Comparison of ENCODE assay signal across 8 mouse cellular contexts in genomic region chrX:152781720-152782403, GRCm38 (mm10). TPM values are rescaled to one million over a fixed set of nuclear protein-coding genes. Genes with fewer than 3 reads are reported as not detected.
DNase-seq lines count a peak whose midpoint lies in the region; ATAC-seq lines count a peak whose summit lies in the region.

Gpr143 (plus strand) TSS chrX:152781921.

- no peaks in the 10 kb centered on the region for H3K36me3 ChIP-seq in forebrain, embryonic 13.5 days (ENCODE audit: poor library complexity, severe bottlenecking)
- no peaks in the 10 kb centered on the region for H3K36me3 ChIP-seq in lung, embryonic 16.5 days (ENCODE audit: control insufficient read depth, insufficient read depth, low read length)
- no peaks in the 10 kb centered on the region for H3K36me3 ChIP-seq in stomach, embryonic 14.5 days (ENCODE audit: control insufficient read depth, insufficient read depth, low read length)

- H3K27me3 ChIP-seq in forebrain, embryonic 13.5 days, result peaks cover 19% of the 10 kb centered on the region; the same call in 1 of the 2 replicates
- no peaks in the 10 kb centered on the region; the same call in 1 of the 2 replicates for H3K27me3 ChIP-seq in lung, embryonic 16.5 days (ENCODE audit: control insufficient read depth, insufficient read depth, low read depth, low read length)
- no peaks in the 10 kb centered on the region for H3K27me3 ChIP-seq in stomach, embryonic 14.5 days (ENCODE audit: control insufficient read depth, insufficient read depth, low read length)

- peak within 1 kb of the TSS; percentile 55 for H3K4me2 ChIP-seq in forebrain, embryonic 13.5 days
- peak within 1 kb of the TSS; percentile 57 for H3K4me2 ChIP-seq in lung, embryonic 16.5 days (ENCODE audit: low read depth, low read length)
- peak within 1 kb of the TSS; percentile 28 for H3K4me2 ChIP-seq in stomach, embryonic 14.5 days (replicated peaks; ENCODE audit: low read depth, low read length)

- H3K4me1 ChIP-seq in forebrain, embryonic 13.5 days, result no peaks in the 10 kb centered on the region
- no peaks in the 10 kb centered on the region for H3K4me1 ChIP-seq in lung, embryonic 16.5 days (replicated peaks; ENCODE audit: control insufficient read depth, insufficient read depth, low read length)
- no peaks in the 10 kb centered on the region for H3K4me1 ChIP-seq in stomach, embryonic 14.5 days (ENCODE audit: control insufficient read depth, insufficient read depth, low read length)

- no peak within 1 kb of the TSS for H3K27ac ChIP-seq in forebrain, embryonic 13.5 days
- no peak within 1 kb of the TSS for H3K27ac ChIP-seq in lung, embryonic 16.5 days (ENCODE audit: low read length)
- no peak within 1 kb of the TSS for H3K27ac ChIP-seq in stomach, embryonic 14.5 days (ENCODE audit: low read length)

- WGBS in forebrain, embryonic 13.5 days, result 23% methylated on average over 26 of the region's 26 CpGs
- 19% methylated on average over 26 of the region's 26 CpGs for WGBS in lung, embryonic 16.5 days
- WGBS in stomach, embryonic 14.5 days, result 22% methylated on average over 26 of the region's 26 CpGs

- 0 out of 2 replicates have a peak within 1 kb of the TSS, but pooled peaks have one; percentile 21 for H3K9ac ChIP-seq in forebrain, embryonic 13.5 days
- 0 out of 2 replicates have a peak within 1 kb of the TSS, but pooled peaks have one; percentile 15 for H3K9ac ChIP-seq in lung, embryonic 16.5 days (ENCODE audit: low read length)
- no peak within 1 kb of the TSS for H3K9ac ChIP-seq in stomach, embryonic 14.5 days (replicated peaks; ENCODE audit: low read depth, low read length)

- DNase-seq in adrenal gland, adult (ENCODE audit: inconsistent age in 2 of 2, low spot score in 1 of 2), result peak; percentile 13 to 56
- no peak for DNase-seq in adrenal gland, postnatal 4 days (ENCODE audit: low spot score in 2 of 2)
- peak; percentile 43 for DNase-seq in Muller cell, postnatal 12 days (ENCODE audit: inconsistent ontology term)
- peak; percentile 53 for DNase-seq in kidney, adult 11 months
- DNase-seq in spleen, postnatal 14 days (ENCODE audit: low spot score in 2 of 2), result no peak

- ATAC-seq in forebrain, embryonic 13.5 days, result no peak
- ATAC-seq in lung, embryonic 16.5 days (ENCODE audit: low read depth), result peak; percentile 47
- no peak for ATAC-seq in stomach, embryonic 14.5 days (ENCODE audit: insufficient number of reproducible peaks, insufficient read depth, low FRiP score, low read depth)

- no peaks in the 10 kb centered on the region for H3K9me3 ChIP-seq in forebrain, embryonic 13.5 days (replicated peaks)
- H3K9me3 ChIP-seq in lung, embryonic 16.5 days (ENCODE audit: control insufficient read depth, low read length), result no peaks in the 10 kb centered on the region
- H3K9me3 ChIP-seq in stomach, embryonic 14.5 days (ENCODE audit: control insufficient read depth, low read depth, low read length), result no peaks in the 10 kb centered on the region

- H3K4me3 ChIP-seq in forebrain, embryonic 13.5 days, result peak within 1 kb of the TSS; percentile 23
- H3K4me3 ChIP-seq in lung, embryonic 16.5 days (ENCODE audit: low read length), result peak within 1 kb of the TSS; percentile 25
- peak within 1 kb of the TSS; percentile 8; the same call in 1 of the 2 replicates for H3K4me3 ChIP-seq in stomach, embryonic 14.5 days (ENCODE audit: low read depth, low read length)

RNA-seq across cellular contexts. Expression of gene Gpr143, which starts in this region (rescaled TPM):
- under 1 TPM in 1 of 2 experiments, not detected in 1; 0.36 TPM for total RNA-seq in adrenal gland, postnatal 4 days (2021)
- 0.14 TPM in 1 of 2 replicates, not detected in the other for polyA plus RNA-seq in forebrain, embryonic 13.5 days (2015; fragmentation: Nextera tagmentation; extraction: Ambion mirVana)
- polyA plus RNA-seq in lung, embryonic 16.5 days (2015; fragmentation: Nextera tagmentation; extraction: Ambion mirVana), result 0.36 TPM in 1 of 2 replicates, not detected in the other
- polyA plus RNA-seq in stomach, embryonic 14.5 days (2014; fragmentation: Nextera tagmentation; extraction: Ambion mirVana), result 0.41 and 0.48 TPM in 2 replicates

Comparison
In these comparisons a context has a peak if more than half of its experiments do, and no peak if none do; other contexts are left out.
1. DNase-seq: peak in adrenal gland, adult (2 of 2), Muller cell, postnatal 12 days (single experiment) and kidney, adult 11 months (single experiment); none in adrenal gland, postnatal 4 days (0 of 2) and spleen, postnatal 14 days (0 of 2).
2. Peak in ATAC-seq, H3K4me3 ChIP-seq, H3K9ac ChIP-seq and H3K4me2 ChIP-seq in lung, embryonic 16.5 days; RNA of the gene not detected or under 1 TPM.
3. Peak in every context shown above with its lines, with median percentiles within 50 percentile points of each other: H3K4me2 ChIP-seq and H3K4me3 ChIP-seq.